Comparison of ENCODE assay signal across 8 mouse cellular contexts in genomic region chr5:143908926-143909325, GRCm38 (mm10). TPM values are rescaled to one million over a fixed set of nuclear protein-coding genes. Genes with fewer than 3 reads are reported as not detected.
DNase-seq lines count a peak whose midpoint lies in the region; ATAC-seq lines count a peak whose summit lies in the region.

No protein-coding gene starts in this region.

- peak; percentile 14 for DNase-seq in embryonic facial prominence, embryonic 14.5 days (ENCODE audit: low spot score)
- DNase-seq in B cell, adult 2 months, result no peak
- no peak for DNase-seq in left cerebral cortex, postnatal 25 days (ENCODE audit: low spot score in 2 of 2)
- DNase-seq in kidney, postnatal 10 days, result no peak

- peaks cover 56% of the 10 kb centered on the region for H3K36me3 ChIP-seq in megakaryocyte, embryonic 14.5 days (replicated peaks; ENCODE audit: low read length)
- H3K36me3 ChIP-seq in embryonic facial prominence, embryonic 14.5 days (ENCODE audit: control insufficient read depth, insufficient read depth, low read length), result peaks cover 33% of the 10 kb centered on the region
- H3K36me3 ChIP-seq in limb, embryonic 13.5 days, result peaks cover 39% of the 10 kb centered on the region
- H3K36me3 ChIP-seq in stomach, embryonic 14.5 days (ENCODE audit: control insufficient read depth, insufficient read depth, low read length), result peaks cover 17% of the 10 kb centered on the region

- H3K27me3 ChIP-seq in megakaryocyte, embryonic 14.5 days (replicated peaks), result no peaks in the 10 kb centered on the region
- no peaks in the 10 kb centered on the region for H3K27me3 ChIP-seq in embryonic facial prominence, embryonic 14.5 days (replicated peaks; ENCODE audit: control insufficient read depth, insufficient read depth, low read length)
- H3K27me3 ChIP-seq in limb, embryonic 13.5 days, result no peaks in the 10 kb centered on the region
- H3K27me3 ChIP-seq in stomach, embryonic 14.5 days (ENCODE audit: control insufficient read depth, insufficient read depth, low read length), result no peaks in the 10 kb centered on the region

- peak overlapping the region; percentile 55 for H3K9ac ChIP-seq in embryonic facial prominence, embryonic 14.5 days (ENCODE audit: low read depth, low read length)
- peak overlapping the region; percentile 74 for H3K9ac ChIP-seq in limb, embryonic 13.5 days
- peak overlapping the region; percentile 39 for H3K9ac ChIP-seq in stomach, embryonic 14.5 days (replicated peaks; ENCODE audit: low read depth, low read length)

- H3K4me2 ChIP-seq in embryonic facial prominence, embryonic 14.5 days (ENCODE audit: low read depth, low read length), result peak overlapping the region; percentile 67
- H3K4me2 ChIP-seq in limb, embryonic 13.5 days (replicated peaks), result peak overlapping the region; percentile 67
- peak overlapping the region; percentile 58 for H3K4me2 ChIP-seq in stomach, embryonic 14.5 days (replicated peaks; ENCODE audit: low read depth, low read length)

- WGBS in embryonic facial prominence, embryonic 14.5 days, result 2% methylated on average over 9 of the region's 9 CpGs
- 3% methylated on average over 9 of the region's 9 CpGs for whole genome bisulfite sequencing in limb, embryonic 13.5 days
- WGBS in stomach, embryonic 14.5 days, result 2% methylated on average over 9 of the region's 9 CpGs

- peaks cover 43% of the 10 kb centered on the region for H3K4me1 ChIP-seq in megakaryocyte, embryonic 14.5 days
- peaks cover 15% of the 10 kb centered on the region; the same call in 1 of the 2 replicates for H3K4me1 ChIP-seq in embryonic facial prominence, embryonic 14.5 days (ENCODE audit: control insufficient read depth, insufficient read depth, low read length)
- H3K4me1 ChIP-seq in limb, embryonic 13.5 days, result peaks cover 26% of the 10 kb centered on the region
- H3K4me1 ChIP-seq in stomach, embryonic 14.5 days (ENCODE audit: control insufficient read depth, insufficient read depth, low read length), result peaks cover 16% of the 10 kb centered on the region

- peak overlapping the region; percentile 77 for H3K27ac ChIP-seq in embryonic facial prominence, embryonic 14.5 days (replicated peaks; ENCODE audit: low read depth, low read length)
- H3K27ac ChIP-seq in limb, embryonic 13.5 days, result peak overlapping the region; percentile 82
- H3K27ac ChIP-seq in stomach, embryonic 14.5 days (ENCODE audit: low read length), result peak overlapping the region; percentile 66

- no peaks in the 10 kb centered on the region for H3K9me3 ChIP-seq in megakaryocyte, embryonic 14.5 days
- H3K9me3 ChIP-seq in embryonic facial prominence, embryonic 14.5 days (ENCODE audit: control insufficient read depth, low read length), result no peaks in the 10 kb centered on the region
- no peaks in the 10 kb centered on the region for H3K9me3 ChIP-seq in limb, embryonic 13.5 days
- H3K9me3 ChIP-seq in stomach, embryonic 14.5 days (ENCODE audit: control insufficient read depth, low read depth, low read length), result no peaks in the 10 kb centered on the region

- intact Hi-C loops in left cerebral cortex, postnatal 25 days (cut with DNase I), result no loop called here

- no peak for ATAC-seq in megakaryocyte, adult 5-6 weeks (ENCODE audit: poor library complexity, severe bottlenecking)
- no peak for ATAC-seq in embryonic facial prominence, embryonic 14.5 days (ENCODE audit: low read depth)
- 0 out of 2 replicates have a peak, but pooled peaks have one; percentile 0 for ATAC-seq in limb, embryonic 13.5 days (ENCODE audit: low FRiP score, low read depth)
- ATAC-seq in stomach, embryonic 14.5 days (ENCODE audit: insufficient number of reproducible peaks, insufficient read depth, low FRiP score, low read depth), result no peak

- peak overlapping the region; percentile 100 for H3K4me3 ChIP-seq in megakaryocyte, embryonic 14.5 days (replicated peaks)
- H3K4me3 ChIP-seq in embryonic facial prominence, embryonic 14.5 days (ENCODE audit: low read depth, low read length), result peak overlapping the region; percentile 76
- H3K4me3 ChIP-seq in limb, embryonic 13.5 days, result peak overlapping the region; percentile 77
- peak overlapping the region; percentile 64 for H3K4me3 ChIP-seq in stomach, embryonic 14.5 days (ENCODE audit: low read depth, low read length)

RNA-seq across cellular contexts. Expression of gene Aimp2, which starts 0.7 kb away (rescaled TPM):
- 23.9 and 30.8 TPM in 2 replicates for polyA plus RNA-seq in megakaryocyte, embryonic 14.5 days (2012; ENCODE audit: insufficient read depth, low replicate concordance)
- 24.9 and 27.5 TPM in 2 replicates for total RNA-seq in megakaryocyte, adult 5-6 weeks (2015)
- 34.2 and 45.4 TPM in 2 replicates for total RNA-seq in megakaryocyte, adult 5-6 weeks (2017)
- 100 and 102 TPM in 2 replicates for polyA plus RNA-seq in embryonic facial prominence, embryonic 14.5 days (2014; fragmentation: Nextera tagmentation; extraction: Ambion mirVana)
- 97.9 and 106 TPM in 2 replicates for polyA plus RNA-seq in limb, embryonic 13.5 days (2015; fragmentation: Nextera tagmentation; extraction: Ambion mirVana)
- polyA plus RNA-seq in stomach, embryonic 14.5 days (2014; fragmentation: Nextera tagmentation; extraction: Ambion mirVana), result 94.9 and 95.8 TPM in 2 replicates
- 10 to 100 TPM; 36.6 to 39.0 TPM for total RNA-seq in left cerebral cortex, postnatal 25 days (2021)

RNA-seq across cellular contexts. Expression of gene Pms2, which starts 0.8 kb away (rescaled TPM):
- polyA plus RNA-seq in megakaryocyte, embryonic 14.5 days (2012; ENCODE audit: insufficient read depth, low replicate concordance), result 0.35 and 1.1 TPM in 2 replicates
- total RNA-seq in megakaryocyte, adult 5-6 weeks (2015), result 10.3 and 16.6 TPM in 2 replicates
- 17.7 and 35.3 TPM in 2 replicates for total RNA-seq in megakaryocyte, adult 5-6 weeks (2017)
- 20.9 and 23.3 TPM in 2 replicates for polyA plus RNA-seq in embryonic facial prominence, embryonic 14.5 days (2014; fragmentation: Nextera tagmentation; extraction: Ambion mirVana)
- polyA plus RNA-seq in limb, embryonic 13.5 days (2015; fragmentation: Nextera tagmentation; extraction: Ambion mirVana), result 35.8 and 37.9 TPM in 2 replicates
- 30.8 and 33.7 TPM in 2 replicates for polyA plus RNA-seq in stomach, embryonic 14.5 days (2014; fragmentation: Nextera tagmentation; extraction: Ambion mirVana)
- 10 to 100 TPM; 15.0 to 15.3 TPM for total RNA-seq in left cerebral cortex, postnatal 25 days (2021)

RNA-seq across cellular contexts. Expression of gene Ankrd61, which starts 11.4 kb away (rescaled TPM):
- polyA plus RNA-seq in megakaryocyte, embryonic 14.5 days (2012; ENCODE audit: insufficient read depth, low replicate concordance), result not detected in 2 replicates
- not detected in 2 replicates for total RNA-seq in megakaryocyte, adult 5-6 weeks (2015)
- not detected in 2 replicates for total RNA-seq in megakaryocyte, adult 5-6 weeks (2017)
- polyA plus RNA-seq in embryonic facial prominence, embryonic 14.5 days (2014; fragmentation: Nextera tagmentation; extraction: Ambion mirVana), result 0.18 TPM in 1 of 2 replicates, not detected in the other
- polyA plus RNA-seq in limb, embryonic 13.5 days (2015; fragmentation: Nextera tagmentation; extraction: Ambion mirVana), result 0.22 and 0.29 TPM in 2 replicates
- 0.36 and 0.38 TPM in 2 replicates for polyA plus RNA-seq in stomach, embryonic 14.5 days (2014; fragmentation: Nextera tagmentation; extraction: Ambion mirVana)
- not detected for total RNA-seq in left cerebral cortex, postnatal 25 days (2021)

RNA-seq across cellular contexts. Expression of gene Gm42421, which starts 19.0 kb away (rescaled TPM):
- polyA plus RNA-seq in megakaryocyte, embryonic 14.5 days (2012; ENCODE audit: insufficient read depth, low replicate concordance), result not detected in 2 replicates
- not detected in 2 replicates for total RNA-seq in megakaryocyte, adult 5-6 weeks (2015)
- total RNA-seq in megakaryocyte, adult 5-6 weeks (2017), result 0.84 TPM in 1 of 2 replicates, not detected in the other
- polyA plus RNA-seq in embryonic facial prominence, embryonic 14.5 days (2014; fragmentation: Nextera tagmentation; extraction: Ambion mirVana), result 0.49 and 0.63 TPM in 2 replicates
- polyA plus RNA-seq in limb, embryonic 13.5 days (2015; fragmentation: Nextera tagmentation; extraction: Ambion mirVana), result 0.89 and 1.1 TPM in 2 replicates
- polyA plus RNA-seq in stomach, embryonic 14.5 days (2014; fragmentation: Nextera tagmentation; extraction: Ambion mirVana), result 0.65 TPM in 1 of 2 replicates, not detected in the other
- 1 to 10 TPM; 1.7 to 2.6 TPM for total RNA-seq in left cerebral cortex, postnatal 25 days (2021)

RNA-seq across cellular contexts. Expression of gene Rsph10b, which starts 23.9 kb away (rescaled TPM):
- not detected in 2 replicates for polyA plus RNA-seq in megakaryocyte, embryonic 14.5 days (2012; ENCODE audit: insufficient read depth, low replicate concordance)
- total RNA-seq in megakaryocyte, adult 5-6 weeks (2015), result 0.46 TPM in 1 of 2 replicates, not detected in the other
- 0.33 TPM in 1 of 2 replicates, not detected in the other for total RNA-seq in megakaryocyte, adult 5-6 weeks (2017)
- 3.3 and 4.7 TPM in 2 replicates for polyA plus RNA-seq in embryonic facial prominence, embryonic 14.5 days (2014; fragmentation: Nextera tagmentation; extraction: Ambion mirVana)
- 0.80 and 1.0 TPM in 2 replicates for polyA plus RNA-seq in limb, embryonic 13.5 days (2015; fragmentation: Nextera tagmentation; extraction: Ambion mirVana)
- polyA plus RNA-seq in stomach, embryonic 14.5 days (2014; fragmentation: Nextera tagmentation; extraction: Ambion mirVana), result 0.60 and 1.4 TPM in 2 replicates
- 1 to 10 TPM; 4.2 to 5.5 TPM for total RNA-seq in left cerebral cortex, postnatal 25 days (2021)

Comparison
In these comparisons a context has a peak if more than half of its experiments do, and no peak if none do; other contexts are left out.
1. RNA of gene Pms2, which starts 0.8 kb away (polyA plus RNA-seq): 35.8 to 37.9 TPM in limb, embryonic 13.5 days, 30.8 to 33.7 TPM in stomach, embryonic 14.5 days and 20.9 to 23.3 TPM in embryonic facial prominence, embryonic 14.5 days; 0.35 to 1.1 TPM in megakaryocyte, embryonic 14.5 days; every median in the first group is over 10 times any median in the second.
2. Peak in every context shown above with its lines, with median percentiles within 50 percentile points of each other: H3K4me3 ChIP-seq, H3K27ac ChIP-seq, H3K4me2 ChIP-seq and H3K9ac ChIP-seq.